Mouse (Mus musculus): ENCODE data around the gene Ice1. TPM values are rescaled to one million over a fixed set of nuclear protein-coding genes. Genes with fewer than 3 reads are reported as not detected.

Gene Ice1
- total and polyA plus RNA-seq, 3 experiments: 9.6 to 51.5 (median 29.3) TPM

- H3K36me3 ChIP-seq (replicated peaks): peaks cover 13% of the 10 kb centered on the region
- peaks cover 2% of the 10 kb centered on the region; the same call in 1 of the 2 replicates for H3K9me3 ChIP-seq (replicated peaks)
- H3K4me1 ChIP-seq (ENCODE audit: insufficient read depth, low read depth, low read length): no peaks in the 10 kb centered on the region
- ATAC-seq (ENCODE audit: extremely low read depth, insufficient number of reproducible peaks, low FRiP score, poor library complexity, severe bottlenecking) (no peak), DNase-seq (ENCODE audit: low spot score) (no peak)
- no peak overlapping the region for H3K4me3 ChIP-seq (ENCODE audit: low read depth, low read length)
- TF ChIP-seq TAL1 (conservative IDR thresholded peaks at IDR 0.05; ENCODE audit: low read depth, low read length) (no peak), GATA1 (IDR thresholded peaks at IDR 0.05; ENCODE audit: borderline replicate concordance, low read length) (no peak), CTCF (IDR thresholded peaks at IDR 0.05; ENCODE audit: low read depth, low read length) (no peak), GATA2 (IDR thresholded peaks at IDR 0.05; ENCODE audit: borderline replicate concordance, low read depth, low read length) (no peak), POLR2AphosphoS5 (IDR thresholded peaks at IDR 0.05; ENCODE audit: insufficient replicate concordance, low read depth, low read length) (no peak)
- H3K27me3 ChIP-seq (ENCODE audit: insufficient read depth, low read length): no peaks in the 10 kb centered on the region
These were observed 55.9 kb downstream of the Ice1 start for GRCm38 (mm10) chr13:70581509-70581908.

GRCm38 (mm10) chr13:70574216-70574615 is 63.2 kb downstream of the Ice1 start:
- no peaks in the 10 kb centered on the region for H3K4me1 ChIP-seq (ENCODE audit: insufficient read depth, low read depth, low read length)
- no peaks in the 10 kb centered on the region for H3K36me3 ChIP-seq (replicated peaks)
- ATAC-seq (ENCODE audit: extremely low read depth, insufficient number of reproducible peaks, low FRiP score, poor library complexity, severe bottlenecking) (no peak), DNase-seq (ENCODE audit: low spot score) (no peak)
- H3K27me3 ChIP-seq (ENCODE audit: insufficient read depth, low read length): no peaks in the 10 kb centered on the region
- no peak for TF ChIP-seq CTCF (IDR thresholded peaks at IDR 0.05; ENCODE audit: low read depth, low read length)
- H3K9me3 ChIP-seq (replicated peaks): peaks cover 5% of the 10 kb centered on the region
- H3K4me3 ChIP-seq (ENCODE audit: low read depth, low read length): no peak overlapping the region

GRCm38 (mm10) chr13:70567889-70568288 is 69.5 kb downstream of the Ice1 start:
- Histone ChIP-seq H3K27me3 (ENCODE audit: insufficient read depth, low read length) (no peaks in the 10 kb centered on the region), H3K36me3 (replicated peaks) (no peaks in the 10 kb centered on the region), H3K4me3 (ENCODE audit: low read depth, low read length) (no peak overlapping the region), H3K9me3 (replicated peaks) (peaks cover 2% of the 10 kb centered on the region), H3K4me1 (ENCODE audit: insufficient read depth, low read depth, low read length) (no peaks in the 10 kb centered on the region)
- DNase-seq (ENCODE audit: low spot score) (no peak), ATAC-seq (ENCODE audit: extremely low read depth, insufficient number of reproducible peaks, low FRiP score, poor library complexity, severe bottlenecking) (no peak)
- TF ChIP-seq GATA2 (IDR thresholded peaks at IDR 0.05; ENCODE audit: borderline replicate concordance, low read depth, low read length): no peak
- no peak for TF ChIP-seq POLR2AphosphoS5 (IDR thresholded peaks at IDR 0.05; ENCODE audit: insufficient replicate concordance, low read depth, low read length)
- no peak for TF ChIP-seq TAL1 (conservative IDR thresholded peaks at IDR 0.05; ENCODE audit: low read depth, low read length)
- TF ChIP-seq CTCF (IDR thresholded peaks at IDR 0.05; ENCODE audit: low read depth, low read length): no peak
- no peak for TF ChIP-seq GATA1 (IDR thresholded peaks at IDR 0.05; ENCODE audit: borderline replicate concordance, low read length)

- peaks cover 16% of the 10 kb centered on the region for H3K9me3 ChIP-seq (replicated peaks)
These were observed 84.0 kb downstream of the Ice1 start for GRCm38 (mm10) chr13:70553456-70553855.

GRCm38 (mm10) chr13:70547457-70547856 is 90.0 kb downstream of the Ice1 start:
- TF ChIP-seq GATA2 (IDR thresholded peaks at IDR 0.05; ENCODE audit: borderline replicate concordance, low read depth, low read length) (no peak), GATA1 (IDR thresholded peaks at IDR 0.05; ENCODE audit: borderline replicate concordance, low read length) (no peak), CTCF (IDR thresholded peaks at IDR 0.05; ENCODE audit: low read depth, low read length) (no peak), TAL1 (conservative IDR thresholded peaks at IDR 0.05; ENCODE audit: low read depth, low read length) (no peak), POLR2AphosphoS5 (IDR thresholded peaks at IDR 0.05; ENCODE audit: insufficient replicate concordance, low read depth, low read length) (no peak)
- no peak for ATAC-seq (ENCODE audit: extremely low read depth, insufficient number of reproducible peaks, low FRiP score, poor library complexity, severe bottlenecking)

More at GRCm38 (mm10) chr13:70553456-70553855, 84.0 kb downstream of the Ice1 start:
- Histone ChIP-seq H3K36me3 (replicated peaks) (no peaks in the 10 kb centered on the region), H3K27me3 (ENCODE audit: insufficient read depth, low read length) (no peaks in the 10 kb centered on the region), H3K4me3 (ENCODE audit: low read depth, low read length) (no peak overlapping the region), H3K4me1 (ENCODE audit: insufficient read depth, low read depth, low read length) (no peaks in the 10 kb centered on the region)
- DNase-seq (ENCODE audit: low spot score): no peak
- no peak for TF ChIP-seq CTCF (IDR thresholded peaks at IDR 0.05; ENCODE audit: low read depth, low read length)
- no peak for TF ChIP-seq TAL1 (conservative IDR thresholded peaks at IDR 0.05; ENCODE audit: low read depth, low read length)
- TF ChIP-seq GATA2 (IDR thresholded peaks at IDR 0.05; ENCODE audit: borderline replicate concordance, low read depth, low read length): no peak
- no peak for TF ChIP-seq POLR2AphosphoS5 (IDR thresholded peaks at IDR 0.05; ENCODE audit: insufficient replicate concordance, low read depth, low read length)
- TF ChIP-seq GATA1 (IDR thresholded peaks at IDR 0.05; ENCODE audit: borderline replicate concordance, low read length): no peak
- ATAC-seq (ENCODE audit: extremely low read depth, insufficient number of reproducible peaks, low FRiP score, poor library complexity, severe bottlenecking): no peak

GRCm38 (mm10) chr13:70545261-70545660 is 92.2 kb downstream of the Ice1 start:
- Histone ChIP-seq H3K36me3 (replicated peaks) (no peaks in the 10 kb centered on the region), H3K4me3 (ENCODE audit: low read depth, low read length) (no peak overlapping the region), H3K4me1 (ENCODE audit: insufficient read depth, low read depth, low read length) (no peaks in the 10 kb centered on the region), H3K27me3 (ENCODE audit: insufficient read depth, low read length) (no peaks in the 10 kb centered on the region), H3K9me3 (replicated peaks) (peaks cover 19% of the 10 kb centered on the region)
- ATAC-seq (ENCODE audit: extremely low read depth, insufficient number of reproducible peaks, low FRiP score, poor library complexity, severe bottlenecking) (no peak), DNase-seq (ENCODE audit: low spot score) (no peak)
- no peak for TF ChIP-seq POLR2AphosphoS5 (IDR thresholded peaks at IDR 0.05; ENCODE audit: insufficient replicate concordance, low read depth, low read length)
- TF ChIP-seq GATA1 (IDR thresholded peaks at IDR 0.05; ENCODE audit: borderline replicate concordance, low read length): no peak
- TF ChIP-seq GATA2 (IDR thresholded peaks at IDR 0.05; ENCODE audit: borderline replicate concordance, low read depth, low read length): no peak
- TF ChIP-seq TAL1 (conservative IDR thresholded peaks at IDR 0.05; ENCODE audit: low read depth, low read length): no peak
- no peak for TF ChIP-seq CTCF (IDR thresholded peaks at IDR 0.05; ENCODE audit: low read depth, low read length)

More at GRCm38 (mm10) chr13:70547457-70547856, 90.0 kb downstream of the Ice1 start:
- no peak for DNase-seq (ENCODE audit: low spot score)
- no peaks in the 10 kb centered on the region for H3K36me3 ChIP-seq (replicated peaks)
- H3K9me3 ChIP-seq (replicated peaks): peaks cover 19% of the 10 kb centered on the region
- no peaks in the 10 kb centered on the region for H3K4me1 ChIP-seq (ENCODE audit: insufficient read depth, low read depth, low read length)
- no peak overlapping the region for H3K4me3 ChIP-seq (ENCODE audit: low read depth, low read length)
- no peaks in the 10 kb centered on the region for H3K27me3 ChIP-seq (ENCODE audit: insufficient read depth, low read length)
